Mouse (Mus musculus) brown adipose tissue, adult 24 weeks (tissue): ENCODE data around the gene Foxj2. TPM values are rescaled to one million over a fixed set of nuclear protein-coding genes. Genes with fewer than 3 reads are reported as not detected.

Source experiments
- H3K27ac ChIP-seq: fragments of 200-500 bp; replicated peaks from 2 replicates; pipeline ENCODE4 v1.5.1; 2012; ENCODE audit warnings: low read depth, mild to moderate bottlenecking, low read length
- H3K4me1 ChIP-seq: fragments of 200-500 bp; 2 replicates; pipeline ENCODE4 v1.6.1; 2012; ENCODE audit warnings: low read length, mixed read lengths; ENCODE audit not compliant: control insufficient read depth, insufficient read depth, insufficient read length
- H3K4me3 ChIP-seq: fragments of 200-500 bp; 2 replicates; pipeline ENCODE4 v1.5.1; 2012; ENCODE audit warnings: low read depth, mild to moderate bottlenecking, low read length, moderate library complexity; ENCODE audit not compliant: insufficient read depth
- polyA plus RNA-seq: library from polyadenylated mRNA; stranded (reverse); fragments of >200 nt; gene quantifications from 2 replicates; pipeline ENCODE4 v1.2.4, GENCODE M21; 2012; ENCODE audit not compliant: missing spikeins, insufficient read depth, insufficient read length

Foxj2 gene
- polyA plus RNA-seq, 1 experiment = 10.5 TPM

GRCm38 (mm10) chr6:122874720-122875389 is 55.1 kb downstream of the Foxj2 start:
- peak overlapping the region; percentile 83 for H3K4me3 ChIP-seq
- peaks cover 4% of the 10 kb centered on the region for H3K4me1 ChIP-seq
- H3K27ac ChIP-seq = peak overlapping the region; percentile 60

GRCm38 (mm10) chr6:122879141-122879735 is 59.5 kb downstream of the Foxj2 start:
- Histone ChIP-seq H3K27ac (no peak overlapping the region), H3K4me3 (no peak overlapping the region), H3K4me1 (peaks cover 4% of the 10 kb centered on the region; the same call in 1 of the 2 replicates)

GRCm38 (mm10) chr6:122879781-122880505 is 60.2 kb downstream of the Foxj2 start:
- Histone ChIP-seq H3K4me3 (no peak overlapping the region), H3K27ac (no peak overlapping the region), H3K4me1 (peaks cover 4% of the 10 kb centered on the region; the same call in 1 of the 2 replicates)

GRCm38 (mm10) chr6:122881287-122881686 is 61.6 kb downstream of the Foxj2 start:
- Histone ChIP-seq H3K4me1 (no peaks in the 10 kb centered on the region), H3K4me3 (no peak overlapping the region), H3K27ac (no peak overlapping the region)

- Histone ChIP-seq H3K4me3 (no peak overlapping the region), H3K4me1 (no peaks in the 10 kb centered on the region), H3K27ac (no peak overlapping the region)
Observed at GRCm38 (mm10) chr6:122883603-122884002, 63.9 kb downstream of the Foxj2 start.

GRCm38 (mm10) chr6:122889599-122889998 is 69.9 kb downstream of the Foxj2 start:
- Histone ChIP-seq H3K4me1 (no peaks in the 10 kb centered on the region), H3K27ac (no peak overlapping the region), H3K4me3 (no peak overlapping the region)

GRCm38 (mm10) chr6:122892442-122893049 is 72.8 kb downstream of the Foxj2 start:
- Histone ChIP-seq H3K27ac (no peak overlapping the region), H3K4me3 (no peak overlapping the region), H3K4me1 (no peaks in the 10 kb centered on the region)

Other genes with a start within 250 kb of the Foxj2 start
- 14.6 and 16.9 TPM in 2 replicates for gene Apobec1, start 217.5 kb upstream of the Foxj2 start, polyA plus RNA-seq
- not detected in 2 replicates for gene Gdf3, start 209.8 kb upstream of the Foxj2 start, polyA plus RNA-seq
- not detected in 2 replicates for gene Dppa3, start 193.5 kb upstream of the Foxj2 start, polyA plus RNA-seq
- gene Nanog, start 112.4 kb upstream of the Foxj2 start, polyA plus RNA-seq = not detected in 2 replicates
- gene Slc2a3, start 18.3 kb upstream of the Foxj2 start, polyA plus RNA-seq = 0.83 and 2.9 TPM in 2 replicates
- 3.3 and 4.4 TPM in 2 replicates for gene C3ar1, start 36.2 kb downstream of the Foxj2 start, polyA plus RNA-seq
- 16.3 and 20.4 TPM in 2 replicates for gene Necap1, start 54.6 kb downstream of the Foxj2 start, polyA plus RNA-seq
- gene Clec4a1, start 101.9 kb downstream of the Foxj2 start, polyA plus RNA-seq = 6.4 and 8.5 TPM in 2 replicates
- 4.0 and 5.1 TPM in 2 replicates for gene Clec4a3, start 132.6 kb downstream of the Foxj2 start, polyA plus RNA-seq
- not detected in 2 replicates for gene Clec4a4, start 170.5 kb downstream of the Foxj2 start, polyA plus RNA-seq
- 1.9 and 4.6 TPM in 2 replicates for gene Clec4b1, start 230.0 kb downstream of the Foxj2 start, polyA plus RNA-seq